Mouse (Mus musculus): ENCODE measurements around the gene Tas2r122. TPM values are rescaled to one million over a fixed set of nuclear protein-coding genes. Genes with fewer than 3 reads are reported as not detected.

Gene Tas2r122
- not detected in 2 replicates for polyA plus RNA-seq (2012; rRNA removed; ENCODE audit: low replicate concordance)

DNA sequence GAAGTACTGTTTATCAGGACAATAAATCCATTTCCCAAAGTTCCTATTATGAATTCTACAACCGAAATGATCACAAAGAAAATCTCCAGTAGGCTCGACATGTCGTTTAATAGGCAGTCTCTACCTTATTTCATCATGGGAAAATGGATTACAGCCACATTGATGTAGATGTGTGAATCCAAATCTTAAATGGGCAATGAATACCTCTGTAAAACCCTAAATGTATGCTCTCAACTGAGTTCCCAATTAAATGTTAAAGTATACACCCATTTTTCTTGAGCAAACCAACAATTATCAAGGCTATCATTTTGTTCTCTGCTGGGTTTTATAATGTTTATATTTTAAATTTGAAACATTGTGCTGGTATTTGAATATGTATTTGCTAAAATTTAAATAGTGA lies at the start of gene Tas2r122:
Gene Tas2r122 (minus strand): TSS at position 101 of the 400 bp plus-strand sequence.

GRCm38 (mm10) chr6:132754430-132754829 lies 42.7 kb upstream of the Tas2r122 start, which contains the start of gene Tas2r124:
TSS of gene Tas2r124 (plus strand) at chr6:132754730.

GRCm38 (mm10) chr6:132737935-132738334 lies 26.2 kb upstream of the Tas2r122 start, which contains the start of gene Tas2r115:
TSS of gene Tas2r115 (minus strand) at chr6:132738035.

DNA sequence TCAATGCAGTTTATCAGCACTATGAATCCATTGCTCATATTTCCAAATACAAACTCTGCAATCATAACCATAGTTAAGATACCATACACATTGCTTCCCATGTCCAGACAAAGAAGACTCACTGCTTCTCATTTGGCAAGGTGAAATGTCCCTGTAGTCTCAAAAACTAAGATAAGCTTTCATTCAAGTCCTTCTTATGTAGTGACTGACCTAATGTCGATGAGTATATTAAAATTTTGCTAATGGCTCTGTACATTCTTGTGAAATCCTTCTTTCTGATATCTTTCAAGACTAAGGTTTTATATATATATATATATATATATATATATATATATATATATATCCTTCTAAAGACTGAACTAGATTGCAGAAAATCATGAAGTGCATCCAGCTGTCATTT lies 10.8 kb downstream of the Tas2r122 start, which contains the start of gene Tas2r121:
Gene Tas2r121 (minus strand): TSS at position 101 of the 400 bp plus-strand sequence.

Other genes with a start within 250 kb of the Tas2r122 start
- not detected in 2 replicates for gene Prh1, start 142.1 kb downstream of the Tas2r122 start, polyA plus RNA-seq (2012; rRNA removed; ENCODE audit: low replicate concordance)
- not detected in 2 replicates for gene Prp2, start 116.0 kb downstream of the Tas2r122 start, polyA plus RNA-seq (2012; rRNA removed; ENCODE audit: low replicate concordance)
- not detected in 2 replicates for gene A630073D07Rik, start 60.4 kb downstream of the Tas2r122 start, polyA plus RNA-seq (2012; rRNA removed; ENCODE audit: low replicate concordance)
- gene Tas2r120, start 55.0 kb downstream of the Tas2r122 start, polyA plus RNA-seq (2012; rRNA removed; ENCODE audit: low replicate concordance), result not detected in 2 replicates
- gene Tas2r121, start 10.9 kb downstream of the Tas2r122 start, polyA plus RNA-seq (2012; rRNA removed; ENCODE audit: low replicate concordance), result not detected in 2 replicates
- not detected in 2 replicates for gene Tas2r115, start 26.1 kb upstream of the Tas2r122 start, polyA plus RNA-seq (2012; rRNA removed; ENCODE audit: low replicate concordance)
- not detected in 2 replicates for gene Tas2r124, start 42.8 kb upstream of the Tas2r122 start, polyA plus RNA-seq (2012; rRNA removed; ENCODE audit: low replicate concordance)
- gene Tas2r102, start 50.2 kb upstream of the Tas2r122 start, polyA plus RNA-seq (2012; rRNA removed; ENCODE audit: low replicate concordance), result not detected in 2 replicates
- gene Tas2r136, start 66.2 kb upstream of the Tas2r122 start, polyA plus RNA-seq (2012; rRNA removed; ENCODE audit: low replicate concordance), result not detected in 2 replicates
- not detected in 2 replicates for gene Tas2r117, start 90.9 kb upstream of the Tas2r122 start, polyA plus RNA-seq (2012; rRNA removed; ENCODE audit: low replicate concordance)
- gene Tas2r123, start 135.2 kb upstream of the Tas2r122 start, polyA plus RNA-seq (2012; rRNA removed; ENCODE audit: low replicate concordance), result not detected in 2 replicates
- not detected in 2 replicates for gene Tas2r116, start 143.5 kb upstream of the Tas2r122 start, polyA plus RNA-seq (2012; rRNA removed; ENCODE audit: low replicate concordance)
- gene Tas2r110, start 156.1 kb upstream of the Tas2r122 start, polyA plus RNA-seq (2012; rRNA removed; ENCODE audit: low replicate concordance), result not detected in 2 replicates
- gene Tas2r113, start 181.1 kb upstream of the Tas2r122 start, polyA plus RNA-seq (2012; rRNA removed; ENCODE audit: low replicate concordance), result not detected in 2 replicates
- not detected in 2 replicates for gene Tas2r125, start 197.7 kb upstream of the Tas2r122 start, polyA plus RNA-seq (2012; rRNA removed; ENCODE audit: low replicate concordance)
- gene Tas2r129, start 239.2 kb upstream of the Tas2r122 start, polyA plus RNA-seq (2012; rRNA removed; ENCODE audit: low replicate concordance), result not detected in 2 replicates
- not detected in 2 replicates for gene Tas2r131, start 246.0 kb upstream of the Tas2r122 start, polyA plus RNA-seq (2012; rRNA removed; ENCODE audit: low replicate concordance)

All from subcutaneous adipose tissue, adult 2 months (tissue).